Mouse (Mus musculus) megakaryocyte, embryonic 14.5 days (primary cell): ENCODE measurements at regions not wholly inside any gene's neighbourhood (a gene's known extent, or its start where the extent isn't known, plus 50 kb on each side); places are given as distances from the start of the nearest gene placed in this dataset.

ENCODE experiments used
- FLI1 ChIP-seq: IDR thresholded peaks from 2 replicates; pipeline ENCODE4 v1.6.1; 2012; ENCODE audit warnings: low read length, inconsistent platforms, mixed read lengths
- GATA1 ChIP-seq: IDR thresholded peaks from 3 replicates; pipeline ENCODE4 v1.6.1; 2012; ENCODE audit warnings: mixed read lengths, low read length, inconsistent platforms, borderline replicate concordance

DNA sequence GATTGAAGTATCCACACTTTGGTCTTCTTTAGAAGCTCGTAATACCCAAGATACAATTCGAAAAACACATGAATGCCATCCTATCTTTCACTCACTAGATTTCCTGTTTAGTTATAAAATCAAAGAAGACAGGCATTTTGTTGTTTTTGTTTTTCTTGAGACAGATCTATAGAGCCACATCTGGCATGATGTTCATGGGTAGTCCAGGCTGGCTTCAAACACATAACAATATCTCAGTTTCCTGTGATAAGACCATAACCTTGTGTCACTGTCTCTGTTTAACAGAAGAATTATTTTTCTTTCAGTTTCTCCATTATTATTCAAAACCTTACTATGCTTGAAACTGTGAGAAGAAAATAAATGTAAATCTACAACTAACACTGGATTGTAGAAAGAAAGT is 190.5 kb upstream of the Rasa1 start:
- no peak for TF ChIP-seq GATA1
- TF ChIP-seq FLI1: no peak
